Mouse (Mus musculus) cortical plate, adult 2 months (tissue): Measurements from ENCODE around the gene Mdc1. TPM values are rescaled to one million over a fixed set of nuclear protein-coding genes. Genes with fewer than 3 reads are reported as not detected.

ENCODE experiments used
- H3K27ac ChIP-seq: fragments of 200-500 bp; 2 replicates; pipeline ENCODE4 v1.5.1; 2012; ENCODE audit warnings: low read length, control low read depth, inconsistent platforms; ENCODE audit not compliant: insufficient read depth
- H3K4me1 ChIP-seq: fragments of 200-500 bp; 2 replicates; pipeline ENCODE4 v1.6.1; 2011; ENCODE audit warnings: low read length; ENCODE audit not compliant: control insufficient read depth, insufficient read depth
- H3K4me3 ChIP-seq: fragments of 200-500 bp; 2 replicates; pipeline ENCODE4 v1.5.1; 2011; ENCODE audit warnings: mild to moderate bottlenecking, low read length, control low read depth; ENCODE audit not compliant: insufficient read depth
- CTCF ChIP-seq: fragments of 200-500 bp; IDR thresholded peaks from 2 replicates; pipeline ENCODE4 v1.5.1; 2011; ENCODE audit warnings: mild to moderate bottlenecking, control low read depth, low read length; ENCODE audit not compliant: insufficient read depth; ENCODE audit errors: extremely low read depth
- POLR2A ChIP-seq: fragments of 200-500 bp; IDR thresholded peaks from 2 replicates; pipeline ENCODE4 v1.6.1; 2011; ENCODE audit warnings: mild to moderate bottlenecking, low read length, control low read depth; ENCODE audit not compliant: insufficient read depth; ENCODE audit errors: extremely low read depth
- polyA plus RNA-seq: library from polyadenylated mRNA; depleted of rRNA; stranded (reverse); fragments of >200 nt; gene quantifications from 2 replicates; pipeline ENCODE4 v1.2.3, GENCODE M21; 2012; rRNA removed

Mdc1 gene
- polyA plus RNA-seq, 1 experiment: 8.4 TPM

GRCm38 (mm10) chr17:35897644-35898573 lies 56.6 kb downstream of the Mdc1 start:
- H3K4me3 ChIP-seq: peak overlapping the region; percentile 78
- peak overlapping the region; percentile 66 for H3K27ac ChIP-seq
- H3K4me1 ChIP-seq: peaks cover 2% of the 10 kb centered on the region; the same call in 1 of the 2 replicates
- TF ChIP-seq POLR2A (no peak), CTCF (no peak)

GRCm38 (mm10) chr17:35900636-35901035 lies 59.3 kb downstream of the Mdc1 start:
- no peak overlapping the region for H3K27ac ChIP-seq
- TF ChIP-seq CTCF: no peak
- no peak for TF ChIP-seq POLR2A
- H3K4me1 ChIP-seq: peaks cover 2% of the 10 kb centered on the region; the same call in 1 of the 2 replicates
- H3K4me3 ChIP-seq: no peak overlapping the region

- Histone ChIP-seq H3K27ac (no peak overlapping the region), H3K4me1 (no peaks in the 10 kb centered on the region), H3K4me3 (no peak overlapping the region)
- TF ChIP-seq CTCF: no peak
- no peak for TF ChIP-seq POLR2A
Measured at GRCm38 (mm10) chr17:35903343-35903991, 62.2 kb downstream of the Mdc1 start.

GRCm38 (mm10) chr17:35903992-35904355 lies 62.7 kb downstream of the Mdc1 start:
- TF ChIP-seq CTCF (no peak), POLR2A (no peak)
- Histone ChIP-seq H3K27ac (no peak overlapping the region), H3K4me1 (no peaks in the 10 kb centered on the region), H3K4me3 (no peak overlapping the region)

- no peak for TF ChIP-seq CTCF
- no peak for TF ChIP-seq POLR2A
- no peak overlapping the region for H3K4me3 ChIP-seq
- no peaks in the 10 kb centered on the region for H3K4me1 ChIP-seq
- H3K27ac ChIP-seq: no peak overlapping the region
Measured at GRCm38 (mm10) chr17:35905587-35905986, 64.3 kb downstream of the Mdc1 start.

- H3K27ac ChIP-seq: no peak overlapping the region
- H3K4me3 ChIP-seq: no peak overlapping the region
- H3K4me1 ChIP-seq: no peaks in the 10 kb centered on the region
- TF ChIP-seq CTCF: no peak
- TF ChIP-seq POLR2A: no peak
Measured at GRCm38 (mm10) chr17:35907609-35908008, 66.3 kb downstream of the Mdc1 start.

Other genes starting within 250 kb of the Mdc1 start
- not detected in 2 replicates for gene Sfta2, start 240.0 kb upstream of the Mdc1 start, polyA plus RNA-seq
- 0.09 and 0.10 TPM in 2 replicates for gene Gm9573, start 214.9 kb upstream of the Mdc1 start, polyA plus RNA-seq
- 0.06 TPM in 1 of 2 replicates, not detected in the other for gene Mucl3, start 197.8 kb upstream of the Mdc1 start, polyA plus RNA-seq
- 34.5 and 38.9 TPM in 2 replicates for gene Vars2, start 173.9 kb upstream of the Mdc1 start, polyA plus RNA-seq
- 29.8 and 32.9 TPM in 2 replicates for gene Gtf2h4, start 167.8 kb upstream of the Mdc1 start, polyA plus RNA-seq
- gene Ddr1, start 136.9 kb upstream of the Mdc1 start, polyA plus RNA-seq: 42.8 and 44.9 TPM in 2 replicates
- 13.4 and 18.4 TPM in 2 replicates for gene Ier3, start 19.8 kb upstream of the Mdc1 start, polyA plus RNA-seq
- gene Flot1, start 18.3 kb upstream of the Mdc1 start, polyA plus RNA-seq: 212 and 223 TPM in 2 replicates
- gene Tubb5, start 3.2 kb upstream of the Mdc1 start, polyA plus RNA-seq: 453 and 474 TPM in 2 replicates
- gene Nrm, start 19.8 kb downstream of the Mdc1 start, polyA plus RNA-seq: 7.5 and 9.3 TPM in 2 replicates
- gene Ppp1r18, start 24.1 kb downstream of the Mdc1 start, polyA plus RNA-seq: 11.1 and 11.4 TPM in 2 replicates
- 42.6 and 44.1 TPM in 2 replicates for gene Dhx16, start 38.3 kb downstream of the Mdc1 start, polyA plus RNA-seq
- gene 2310061I04Rik, start 55.9 kb downstream of the Mdc1 start, polyA plus RNA-seq: 103 TPM in 2 replicates
- gene Atat1, start 68.6 kb downstream of the Mdc1 start, polyA plus RNA-seq: 92.6 and 96.8 TPM in 2 replicates
- gene Mrps18b, start 74.9 kb downstream of the Mdc1 start, polyA plus RNA-seq: 64.3 and 65.7 TPM in 2 replicates
- gene Ppp1r10, start 74.9 kb downstream of the Mdc1 start, polyA plus RNA-seq: 39.6 TPM in 2 replicates
- gene Abcf1, start 128.2 kb downstream of the Mdc1 start, polyA plus RNA-seq: 76.4 and 87.8 TPM in 2 replicates
- gene Gnl1, start 138.3 kb downstream of the Mdc1 start, polyA plus RNA-seq: 131 and 140 TPM in 2 replicates
- 47.0 and 47.8 TPM in 2 replicates for gene Prr3, start 138.7 kb downstream of the Mdc1 start, polyA plus RNA-seq
- gene H2-T24, start 179.0 kb downstream of the Mdc1 start, polyA plus RNA-seq: 1.3 and 1.8 TPM in 2 replicates
- gene H2-T23, start 191.3 kb downstream of the Mdc1 start, polyA plus RNA-seq: 27.6 and 31.8 TPM in 2 replicates
- 18.3 and 19.0 TPM in 2 replicates for gene H2-T22, start 201.2 kb downstream of the Mdc1 start, polyA plus RNA-seq
- not detected in 2 replicates for gene Gm6034, start 201.4 kb downstream of the Mdc1 start, polyA plus RNA-seq
- 0.23 and 0.35 TPM in 2 replicates for gene Gm11127, start 216.9 kb downstream of the Mdc1 start, polyA plus RNA-seq